Mouse (Mus musculus) thymus, adult 2 months (tissue): ENCODE results near the gene Vstm2l.

Experiments
- CTCF ChIP-seq: fragments of 200-500 bp; IDR thresholded peaks from 2 replicates; pipeline ENCODE4 v1.5.1; 2012; ENCODE audit warnings: mild to moderate bottlenecking, control low read depth, low read length, moderate library complexity, borderline replicate concordance; ENCODE audit not compliant: control insufficient read depth, poor library complexity, insufficient read depth; ENCODE audit errors: extremely low read depth
- POLR2A ChIP-seq: fragments of 200-500 bp; IDR thresholded peaks from 2 replicates; pipeline ENCODE4 v1.6.1; 2012; ENCODE audit warnings: mild to moderate bottlenecking, low read length, control low read depth, moderate library complexity; ENCODE audit not compliant: control insufficient read depth, poor library complexity, insufficient read depth; ENCODE audit errors: extremely low read depth

DNA sequence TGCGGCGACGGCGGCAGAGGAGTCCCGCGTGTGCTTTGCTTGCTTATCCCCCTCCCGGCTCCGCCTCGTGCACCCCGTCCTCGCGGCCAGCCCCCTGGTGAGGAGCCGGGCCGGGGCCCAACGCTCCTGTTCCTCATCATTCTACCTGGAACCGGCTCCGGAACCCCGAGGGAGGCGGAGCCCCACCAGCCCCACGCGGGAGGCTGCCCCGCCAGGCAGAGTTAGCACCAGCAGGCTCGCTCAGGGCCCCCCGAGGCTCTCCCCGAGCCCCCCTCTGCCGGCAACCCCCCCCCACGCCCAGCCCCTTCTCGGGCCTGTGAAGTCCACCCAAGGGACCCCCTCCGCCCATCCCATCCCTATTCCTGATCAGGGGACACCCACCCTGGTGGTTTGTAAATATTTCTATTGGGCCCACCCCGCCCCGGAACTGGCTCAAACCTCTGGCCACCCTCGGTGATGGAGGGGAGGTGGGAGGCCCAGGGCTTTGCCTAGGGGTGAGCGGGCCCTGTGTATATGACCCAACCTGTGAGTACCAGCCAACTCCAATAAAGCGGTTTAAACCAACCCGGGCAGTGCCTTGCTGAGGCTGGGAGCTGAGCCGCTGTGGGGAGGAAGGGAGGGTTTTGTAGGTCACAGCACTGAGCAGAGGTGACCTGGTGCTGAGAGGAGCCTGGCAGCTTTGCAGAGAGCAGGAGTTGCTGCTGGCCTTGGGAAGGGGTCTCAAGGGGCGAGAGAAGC lies 29.9 kb downstream of the Vstm2l start:
- no peak for TF ChIP-seq CTCF
- TF ChIP-seq POLR2A, result no peak
